In the genomic region with DNA sequence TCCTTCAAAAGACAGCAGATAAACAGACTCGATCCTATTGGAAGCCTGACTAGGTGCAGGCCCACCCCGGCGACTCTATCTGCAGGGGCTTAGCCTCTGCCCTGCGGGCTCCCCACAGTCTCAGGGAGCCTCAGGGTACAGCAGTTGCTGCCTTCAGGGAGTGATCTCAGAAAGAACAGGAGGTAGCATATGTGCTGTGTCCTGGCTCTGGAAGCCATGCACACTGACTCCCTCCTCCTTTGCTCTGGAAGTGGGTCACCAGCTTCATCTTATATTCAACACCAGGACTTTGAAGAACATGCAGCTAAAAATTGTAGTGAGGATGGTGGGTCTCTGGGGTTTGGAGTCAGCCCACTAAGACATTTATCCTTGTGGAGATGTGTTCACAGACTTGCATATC, we compare ENCODE assay signal across 16 mouse cellular contexts.
"Had no signal": no experiment of that assay in that cellular context is flagged by ENCODE, and none has a peak within 500 bp of the region (broad histone marks: within the 10 kb centered on the region; RNA-seq: fewer than 3 reads in every experiment).

No protein-coding gene starts in this region.

- DNase-seq: right cerebral cortex, adult 18-20 months; right cerebral cortex, postnatal 14 days; right cerebral cortex, postnatal 25 days; right cerebral cortex, postnatal 4 days; spleen, adult 18-20 months; thymus, adult 18-20 months; thymus, adult 2 months; thymus, postnatal 14 days; thymus, postnatal 25 days; thymus, postnatal 36 days; thymus, postnatal 4 days had no signal

- H3K4me2 ChIP-seq: neural tube, embryonic 12.5 days; neural tube, embryonic 13.5 days; neural tube, embryonic 15.5 days; stomach, embryonic 15.5 days had no signal

- H3K9ac ChIP-seq: neural tube, embryonic 12.5 days; neural tube, embryonic 13.5 days; neural tube, embryonic 15.5 days; stomach, embryonic 15.5 days had no signal

- H3K36me3 ChIP-seq: neural tube, embryonic 12.5 days; neural tube, embryonic 13.5 days; neural tube, embryonic 15.5 days; stomach, embryonic 15.5 days had no signal

- H3K27me3 ChIP-seq: neural tube, embryonic 12.5 days; neural tube, embryonic 13.5 days; neural tube, embryonic 15.5 days; stomach, embryonic 15.5 days had no signal

- H3K9me3 ChIP-seq: neural tube, embryonic 12.5 days; neural tube, embryonic 13.5 days; neural tube, embryonic 15.5 days; stomach, embryonic 15.5 days had no signal

- H3K4me3 ChIP-seq: neural tube, embryonic 12.5 days; neural tube, embryonic 13.5 days; neural tube, embryonic 15.5 days; stomach, embryonic 15.5 days had no signal

- H3K27ac ChIP-seq: neural tube, embryonic 12.5 days; neural tube, embryonic 13.5 days; neural tube, embryonic 15.5 days; stomach, embryonic 15.5 days; stomach, postnatal 0 days had no signal

- H3K4me1 ChIP-seq: neural tube, embryonic 12.5 days; neural tube, embryonic 13.5 days; stomach, embryonic 15.5 days had no signal
